18 mouse cellular contexts compared by ENCODE assay signal in the genomic region with DNA sequence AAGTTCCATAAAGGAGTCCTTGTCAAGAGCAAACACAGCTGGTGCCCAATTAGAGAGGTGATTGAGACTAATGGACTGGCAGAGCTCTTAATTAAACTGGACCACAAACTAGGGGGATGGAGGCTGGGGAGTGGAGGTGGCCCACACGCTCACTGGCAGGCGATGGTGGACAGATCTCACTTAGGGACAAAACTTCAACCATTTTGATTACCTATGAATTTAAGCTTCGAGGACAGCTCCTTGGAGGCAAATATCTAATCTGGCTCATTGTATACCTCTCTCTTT.
DNase-seq lines count a peak whose midpoint lies in the region; ATAC-seq and TF ChIP-seq lines count a peak whose summit lies in the region.
"Had no signal": no experiment of that assay in that cellular context is flagged by ENCODE, and none has a peak within 500 bp of the region (broad histone marks: within the 10 kb centered on the region; RNA-seq: fewer than 3 reads in every experiment).

No protein-coding gene starts in this region.

- no peak for ATAC-seq in limb, embryonic 11.5 days (ENCODE audit: insufficient number of reproducible peaks, low FRiP score, low TSS enrichment, low read depth)
- ATAC-seq in forebrain, embryonic 12.5 days (ENCODE audit: low FRiP score) = peak; percentile 87; the same call in 1 of the 2 replicates
- ATAC-seq in hindbrain, embryonic 14.5 days (ENCODE audit: low FRiP score) = peak; percentile 55; the same call in 1 of the 2 replicates
- ATAC-seq in midbrain, postnatal 0 days (ENCODE audit: low FRiP score) = no peak

- H3K4me3 ChIP-seq in limb, embryonic 11.5 days (ENCODE audit: low read depth, low read length) = no peak overlapping the region
- no peak overlapping the region for H3K4me3 ChIP-seq in limb, embryonic 10.5 days
- H3K4me3 ChIP-seq in forebrain, embryonic 12.5 days (replicated peaks) = no peak overlapping the region
- no peak overlapping the region for H3K4me3 ChIP-seq in hindbrain, embryonic 14.5 days (replicated peaks; ENCODE audit: low read length)
- no peak overlapping the region for H3K4me3 ChIP-seq in midbrain, postnatal 0 days (ENCODE audit: low read depth, low read length)
- H3K4me3 ChIP-seq: embryonic facial prominence, embryonic 13.5 days; neural tube, embryonic 12.5 days had no signal

- no peak overlapping the region for H3K4me2 ChIP-seq in limb, embryonic 11.5 days (ENCODE audit: low read depth, severe bottlenecking)
- 0 out of 2 replicates have a peak overlapping the region, but pooled peaks have one; percentile 3 for H3K4me2 ChIP-seq in forebrain, embryonic 12.5 days
- H3K4me2 ChIP-seq in hindbrain, embryonic 14.5 days (replicated peaks) = no peak overlapping the region
- H3K4me2 ChIP-seq in midbrain, postnatal 0 days (ENCODE audit: low read depth, low read length, poor library complexity, severe bottlenecking) = no peak overlapping the region
- H3K4me2 ChIP-seq: embryonic facial prominence, embryonic 13.5 days; neural tube, embryonic 12.5 days had no signal

- no peaks in the 10 kb centered on the region for H3K36me3 ChIP-seq in limb, embryonic 11.5 days (ENCODE audit: control insufficient read depth, insufficient read depth, low read length)
- H3K36me3 ChIP-seq in limb, embryonic 10.5 days = no peaks in the 10 kb centered on the region
- H3K36me3 ChIP-seq in forebrain, embryonic 12.5 days (replicated peaks) = no peaks in the 10 kb centered on the region
- H3K36me3 ChIP-seq in hindbrain, embryonic 14.5 days (replicated peaks; ENCODE audit: control insufficient read depth, insufficient read depth) = no peaks in the 10 kb centered on the region
- H3K36me3 ChIP-seq in midbrain, postnatal 0 days (ENCODE audit: insufficient read depth, low read length) = no peaks in the 10 kb centered on the region
- H3K36me3 ChIP-seq: embryonic facial prominence, embryonic 13.5 days; neural tube, embryonic 12.5 days had no signal

- no peak overlapping the region for H3K9ac ChIP-seq in limb, embryonic 11.5 days (ENCODE audit: low read length)
- H3K9ac ChIP-seq in forebrain, embryonic 12.5 days = no peak overlapping the region
- no peak overlapping the region for H3K9ac ChIP-seq in hindbrain, embryonic 14.5 days
- no peak overlapping the region for H3K9ac ChIP-seq in midbrain, postnatal 0 days (replicated peaks; ENCODE audit: low read length, poor library complexity, severe bottlenecking)
- H3K9ac ChIP-seq: embryonic facial prominence, embryonic 13.5 days; neural tube, embryonic 12.5 days had no signal

- DNase-seq in limb, embryonic 11.5 days (ENCODE audit: low spot score) = no peak
- no peak for DNase-seq in limb, embryonic 10.5 days (ENCODE audit: low spot score)
- DNase-seq in hindbrain, embryonic 14.5 days (ENCODE audit: low spot score) = no peak
- DNase-seq in midbrain, postnatal 0 days (ENCODE audit: low spot score) = peak; percentile 17
- no peak for DNase-seq in thymus, postnatal 10 days (ENCODE audit: low spot score in 2 of 2)
- DNase-seq in cerebellum, adult 18-20 months = no peak
- DNase-seq: adrenal gland, postnatal 10 days; B cell, adult 2 months; cerebellum, adult 8-10 months; gastrocnemius, postnatal 10 days; kidney, adult 2 months; kidney, postnatal 4 days; lung, adult 2 months; lung, postnatal 36 days; thymus, postnatal 4 days had no signal

- 0 out of 2 replicates have a peak overlapping the region, but pooled peaks have one; percentile 30 for H3K27ac ChIP-seq in limb, embryonic 11.5 days (replicated peaks; ENCODE audit: low read depth, low read length)
- H3K27ac ChIP-seq in limb, embryonic 10.5 days = no peak overlapping the region
- peak overlapping the region; percentile 66; the same call in 1 of the 2 replicates for H3K27ac ChIP-seq in forebrain, embryonic 12.5 days
- H3K27ac ChIP-seq in hindbrain, embryonic 14.5 days = no peak overlapping the region
- H3K27ac ChIP-seq in midbrain, postnatal 0 days (ENCODE audit: low read depth, low read length) = no peak overlapping the region
- H3K27ac ChIP-seq: embryonic facial prominence, embryonic 13.5 days; neural tube, embryonic 12.5 days had no signal

- no peaks in the 10 kb centered on the region for H3K27me3 ChIP-seq in limb, embryonic 11.5 days (ENCODE audit: control insufficient read depth, insufficient read depth, low read length)
- no peaks in the 10 kb centered on the region for H3K27me3 ChIP-seq in limb, embryonic 10.5 days (ENCODE audit: low read depth, poor library complexity, severe bottlenecking)
- peaks cover 7% of the 10 kb centered on the region for H3K27me3 ChIP-seq in forebrain, embryonic 12.5 days
- no peaks in the 10 kb centered on the region for H3K27me3 ChIP-seq in hindbrain, embryonic 14.5 days (ENCODE audit: control insufficient read depth, insufficient read depth, low read length)
- H3K27me3 ChIP-seq in midbrain, postnatal 0 days (ENCODE audit: insufficient read depth, low read length) = no peaks in the 10 kb centered on the region
- H3K27me3 ChIP-seq: embryonic facial prominence, embryonic 13.5 days; neural tube, embryonic 12.5 days had no signal

- no peaks in the 10 kb centered on the region for H3K9me3 ChIP-seq in limb, embryonic 11.5 days (ENCODE audit: control insufficient read depth, low read length)
- H3K9me3 ChIP-seq in limb, embryonic 10.5 days (replicated peaks) = no peaks in the 10 kb centered on the region
- H3K9me3 ChIP-seq in forebrain, embryonic 12.5 days = no peaks in the 10 kb centered on the region
- H3K9me3 ChIP-seq in hindbrain, embryonic 14.5 days (ENCODE audit: control insufficient read depth, low read length) = no peaks in the 10 kb centered on the region
- no peaks in the 10 kb centered on the region for H3K9me3 ChIP-seq in midbrain, postnatal 0 days (ENCODE audit: low read length)
- H3K9me3 ChIP-seq: embryonic facial prominence, embryonic 13.5 days; neural tube, embryonic 12.5 days had no signal

- no peak for TF ChIP-seq CTCF in midbrain, postnatal 0 days (IDR thresholded peaks at IDR 0.05)

- WGBS in limb, embryonic 11.5 days = 62% methylated on average over 3 of the region's 3 CpGs
- 80% methylated on average over 3 of the region's 3 CpGs for WGBS in limb, embryonic 10.5 days
- 23% methylated on average over 3 of the region's 3 CpGs for WGBS in forebrain, embryonic 12.5 days
- 66% methylated on average over 3 of the region's 3 CpGs for WGBS in hindbrain, embryonic 14.5 days
- WGBS in midbrain, postnatal 0 days = 61% methylated on average over 3 of the region's 3 CpGs

- H3K4me1 ChIP-seq in limb, embryonic 11.5 days (ENCODE audit: control insufficient read depth, insufficient read depth, low read length) = peaks cover 4% of the 10 kb centered on the region; the same call in 1 of the 2 replicates
- H3K4me1 ChIP-seq in limb, embryonic 10.5 days = peaks cover 15% of the 10 kb centered on the region
- H3K4me1 ChIP-seq in forebrain, embryonic 12.5 days = peaks cover 25% of the 10 kb centered on the region
- H3K4me1 ChIP-seq in hindbrain, embryonic 14.5 days (replicated peaks; ENCODE audit: control insufficient read depth, insufficient read depth, low read length) = no peaks in the 10 kb centered on the region
- no peaks in the 10 kb centered on the region for H3K4me1 ChIP-seq in midbrain, postnatal 0 days (ENCODE audit: insufficient read depth, low read length)
- H3K4me1 ChIP-seq: neural tube, embryonic 12.5 days had no signal

Comparison
In these comparisons a context has a peak if more than half of its experiments do, and no peak if none do; other contexts are left out.
1. H3K27ac ChIP-seq: peak in limb, embryonic 11.5 days (single experiment) and forebrain, embryonic 12.5 days (single experiment); none in limb, embryonic 10.5 days (single experiment), hindbrain, embryonic 14.5 days (single experiment) and midbrain, postnatal 0 days (single experiment).
2. ATAC-seq: peak in forebrain, embryonic 12.5 days (single experiment) and hindbrain, embryonic 14.5 days (single experiment); none in limb, embryonic 11.5 days (single experiment) and midbrain, postnatal 0 days (single experiment).